Mouse (Mus musculus) yolk sac, embryonic 10.5 days (tissue): ENCODE measurements around the gene Slc36a4.

ENCODE experiments used
- DNase-seq: peaks from one replicate; pipeline ENCODE4 v3.0.0-alpha.2; 2017; ENCODE audit warnings: low spot score

The Slc36a4 gene

DNA sequence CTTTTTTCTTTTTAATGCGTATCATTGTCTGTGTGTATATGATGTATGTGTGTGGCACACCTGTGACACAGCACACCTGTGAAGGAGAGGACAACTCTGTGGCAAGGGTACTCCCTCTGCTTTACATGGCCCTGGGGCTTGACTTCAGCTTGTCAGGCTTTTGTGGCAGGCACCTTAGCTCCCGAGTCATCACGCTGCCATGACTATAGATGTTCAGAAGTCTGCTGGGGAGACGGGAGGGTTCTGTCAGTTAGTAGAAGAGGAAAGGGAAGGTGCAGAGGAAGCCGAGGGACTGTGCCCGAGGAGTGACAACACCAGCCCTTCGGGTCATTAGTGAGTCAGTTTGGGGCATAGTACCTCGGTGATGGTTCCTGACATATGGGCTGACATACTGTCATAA, 13.0 kb downstream of the Slc36a4 start:
- no peak for DNase-seq

DNA sequence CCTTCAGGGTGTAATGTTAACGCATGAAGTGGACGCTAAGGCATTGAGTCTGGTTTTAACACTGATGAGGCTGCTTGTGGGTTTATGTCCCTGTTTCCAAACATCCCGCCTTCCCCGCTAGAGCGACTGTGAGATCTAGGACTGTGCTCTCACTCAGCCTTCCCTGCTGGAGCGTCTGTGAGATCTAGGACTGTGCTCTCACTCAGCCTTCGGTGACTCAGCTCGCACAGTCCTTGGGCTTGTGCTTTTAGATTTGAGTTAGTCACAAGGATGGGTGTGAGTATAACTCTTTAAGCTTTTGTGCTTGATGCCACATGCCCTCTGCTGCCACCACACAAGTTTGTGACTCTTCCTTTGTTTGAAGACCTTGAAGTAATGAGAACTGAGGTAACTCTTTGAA, 17.6 kb downstream of the Slc36a4 start:
- DNase-seq = no peak

DNA sequence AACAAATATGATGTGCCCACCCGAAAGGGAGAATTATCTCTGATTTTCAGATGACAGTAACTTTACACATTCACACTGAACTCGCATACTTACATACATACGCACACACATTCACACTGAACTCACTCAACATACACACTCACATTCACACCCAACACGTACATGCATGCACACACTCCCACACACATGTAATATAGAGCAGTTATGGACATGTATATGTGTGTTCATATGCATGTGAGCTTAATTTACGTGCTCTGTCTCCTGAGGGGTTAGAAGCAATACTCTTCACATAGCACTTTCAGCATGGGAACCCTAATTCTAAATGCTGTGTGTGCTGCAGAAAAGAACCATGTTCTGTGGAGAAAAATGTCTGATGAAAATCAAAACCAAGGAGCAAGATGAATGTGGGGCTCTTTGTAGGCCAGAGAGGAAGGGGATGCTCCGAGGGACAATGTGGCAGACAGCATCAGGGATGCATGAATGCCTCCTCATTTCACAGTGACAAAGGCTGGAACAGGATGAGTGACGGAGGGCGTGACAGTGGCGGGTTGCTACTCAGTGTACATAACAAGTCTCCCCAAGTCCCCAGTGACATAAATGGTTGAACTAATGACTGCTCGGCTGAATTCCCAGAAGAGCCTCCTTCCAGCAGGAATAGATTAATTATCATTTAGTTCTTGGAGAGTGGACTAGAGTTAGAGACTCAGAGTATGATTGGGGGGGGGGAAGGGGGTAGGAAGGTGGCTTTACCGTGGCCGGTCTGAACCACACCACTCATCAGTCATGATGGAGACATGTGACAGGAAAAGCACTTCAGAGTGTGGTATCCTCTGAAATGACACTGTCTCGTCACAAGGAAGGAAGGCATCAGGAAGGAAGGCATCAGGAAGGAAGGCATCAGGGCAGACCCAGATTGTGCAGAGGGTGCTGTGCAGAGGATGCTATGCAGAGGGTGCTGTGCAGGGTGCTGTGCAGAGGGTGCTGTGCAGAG, 22.5 kb downstream of the Slc36a4 start:
- DNase-seq = no peak

DNA sequence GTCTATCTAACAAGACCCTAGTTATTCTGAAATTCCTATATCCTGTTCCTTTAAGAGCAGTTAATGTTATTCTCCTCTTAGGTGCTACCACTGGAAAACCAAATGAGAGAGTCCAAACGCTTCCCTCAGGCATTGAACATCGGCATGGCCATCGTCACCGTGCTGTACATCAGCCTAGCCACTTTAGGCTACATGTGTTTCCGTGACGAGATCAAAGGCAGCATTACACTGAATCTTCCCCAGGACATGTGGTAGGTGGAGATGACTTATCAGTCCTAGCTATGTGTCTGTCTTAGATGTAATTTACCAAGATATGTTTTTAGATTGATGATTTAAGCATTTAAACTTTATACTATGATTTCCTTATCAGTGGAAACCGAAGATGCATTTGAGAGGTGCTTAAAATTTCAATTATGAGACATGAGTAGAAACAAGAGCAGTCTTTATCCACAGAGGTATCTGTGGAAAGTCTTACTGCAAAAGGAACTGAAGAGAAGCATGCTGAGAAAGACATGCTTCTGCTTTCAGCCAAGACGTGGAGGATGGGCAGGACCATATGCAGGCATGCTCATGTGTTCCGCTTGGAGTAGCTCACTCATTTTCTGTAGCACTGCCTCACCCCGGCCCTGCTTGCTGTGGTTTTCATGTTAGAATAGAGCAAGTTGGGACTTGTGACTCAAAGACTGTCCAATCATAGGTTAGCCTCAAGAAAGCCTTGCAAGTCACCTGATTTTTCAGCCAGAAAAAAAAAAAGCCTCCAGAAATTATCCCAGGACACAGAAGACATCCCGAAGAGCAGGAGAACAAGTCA, 24.7 kb downstream of the Slc36a4 start:
- no peak for DNase-seq

DNA sequence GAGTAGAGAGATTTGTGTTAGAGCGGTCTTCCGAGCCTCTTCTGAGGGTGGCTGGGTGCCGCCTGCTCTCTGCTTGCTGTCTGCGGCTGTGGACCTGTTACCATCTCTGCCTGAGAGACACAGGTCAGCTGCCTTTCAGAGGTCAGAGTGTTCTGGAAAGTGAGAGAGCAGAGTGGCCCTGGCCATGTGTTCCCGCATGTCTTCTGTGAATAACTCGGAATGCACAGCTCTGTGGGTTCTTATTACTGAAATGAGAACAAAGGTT, 25.3 kb downstream of the Slc36a4 start:
- DNase-seq = no peak

DNA sequence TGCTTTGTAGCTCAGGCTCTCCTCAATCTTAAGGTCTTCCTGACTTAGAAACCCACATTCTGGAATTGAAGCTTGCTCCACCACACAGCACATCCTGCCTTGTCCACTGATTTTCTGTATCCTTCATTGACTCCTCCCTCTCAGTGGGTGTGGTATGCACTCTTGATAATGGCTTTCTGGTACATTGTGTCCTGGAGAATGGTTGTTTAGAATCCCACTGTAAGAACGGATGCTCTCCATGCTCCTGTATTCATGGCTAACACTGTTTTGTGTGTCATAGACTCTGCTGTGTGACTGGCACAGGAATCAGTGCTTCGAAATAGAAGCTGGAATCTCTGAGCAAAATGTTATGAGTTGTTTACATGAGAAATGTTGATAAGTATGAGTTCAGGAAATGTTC, 28.0 kb downstream of the Slc36a4 start:
- DNase-seq = no peak

DNA sequence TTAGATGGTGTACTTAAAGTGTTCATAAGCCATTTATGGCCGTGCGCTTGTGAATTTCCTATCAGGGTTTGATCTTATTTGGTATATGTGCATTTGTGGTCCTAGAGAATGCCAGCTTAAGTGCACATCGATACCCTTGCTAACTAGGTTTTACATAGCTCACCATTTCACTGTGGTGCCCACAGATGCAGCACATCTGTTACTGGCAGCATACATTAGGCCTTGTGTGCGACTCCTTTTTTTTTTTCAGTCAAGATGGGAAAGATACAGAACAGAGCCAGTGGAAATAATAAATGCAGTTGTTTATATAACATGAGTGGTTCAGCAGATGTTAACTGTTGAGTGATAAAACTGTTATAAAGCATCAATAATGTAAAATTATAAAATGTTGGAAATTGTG, 31.9 kb downstream of the Slc36a4 start:
- DNase-seq = no peak

DNA sequence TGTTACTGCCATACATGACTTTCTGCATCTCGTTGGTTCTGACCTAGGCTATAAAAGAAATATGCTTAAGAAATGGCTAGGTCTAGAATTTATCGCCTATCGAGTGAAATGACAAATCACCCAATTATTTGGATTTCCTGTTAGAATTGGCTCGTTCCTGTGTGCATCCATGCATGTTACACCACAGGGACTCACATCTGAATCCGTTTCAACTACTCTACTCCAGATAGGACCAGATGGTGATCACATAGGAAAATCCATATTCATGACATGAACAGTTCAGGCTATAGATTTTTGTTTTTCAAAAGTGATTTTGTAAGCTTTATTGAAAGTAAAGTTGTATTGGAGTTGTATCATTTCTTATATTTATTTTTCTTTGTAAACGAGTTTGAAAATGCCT, 32.4 kb downstream of the Slc36a4 start:
- DNase-seq = no peak

DNA sequence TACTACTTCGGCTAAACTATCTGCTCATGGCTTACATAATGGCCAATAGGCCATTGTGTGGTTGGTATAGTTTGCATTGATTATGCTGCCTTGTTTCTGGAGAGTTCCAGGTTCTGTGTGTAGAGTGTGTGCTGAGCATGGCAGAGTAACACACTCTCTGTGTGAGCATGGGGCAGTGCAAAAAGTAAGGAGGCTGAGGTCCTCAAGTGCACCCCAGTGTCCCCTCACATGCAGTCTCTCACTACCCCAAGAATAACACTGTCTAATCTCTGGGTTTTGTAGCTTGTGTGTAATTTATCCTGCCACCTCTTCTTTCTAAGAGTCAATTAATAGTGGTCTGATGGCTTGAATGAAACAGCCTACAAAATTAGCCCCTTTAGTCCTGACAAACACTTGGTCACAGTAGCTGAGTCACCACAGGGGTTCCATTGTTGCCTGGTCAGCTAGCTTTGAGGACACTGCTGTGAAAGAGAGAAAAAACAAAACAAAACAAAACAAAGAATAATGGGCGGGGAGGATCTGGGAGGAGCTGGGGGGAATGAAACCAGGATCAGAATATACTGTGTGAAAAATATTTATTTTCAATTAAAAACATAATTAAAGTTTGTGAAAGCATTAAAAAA, 36.6 kb downstream of the Slc36a4 start:
- DNase-seq = no peak

DNA sequence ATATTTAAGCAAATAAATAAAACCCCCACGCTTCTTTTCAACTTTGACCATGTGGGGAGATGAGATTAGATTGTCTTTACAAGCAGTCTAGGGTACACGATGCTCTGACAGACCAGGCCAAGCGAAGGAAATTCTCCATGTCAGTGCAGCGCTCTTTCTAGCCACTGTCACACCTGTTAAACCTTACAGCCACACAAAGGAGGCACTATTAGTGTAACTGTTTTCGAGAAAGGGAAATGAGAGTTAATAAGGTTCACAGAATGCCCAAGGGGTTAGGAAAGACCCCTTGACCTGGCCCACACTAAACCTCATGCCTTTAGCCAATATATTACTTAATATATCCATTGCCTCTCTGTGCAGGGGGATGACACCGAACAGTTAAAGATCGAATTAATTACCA, 37.1 kb downstream of the Slc36a4 start:
- no peak for DNase-seq

DNA sequence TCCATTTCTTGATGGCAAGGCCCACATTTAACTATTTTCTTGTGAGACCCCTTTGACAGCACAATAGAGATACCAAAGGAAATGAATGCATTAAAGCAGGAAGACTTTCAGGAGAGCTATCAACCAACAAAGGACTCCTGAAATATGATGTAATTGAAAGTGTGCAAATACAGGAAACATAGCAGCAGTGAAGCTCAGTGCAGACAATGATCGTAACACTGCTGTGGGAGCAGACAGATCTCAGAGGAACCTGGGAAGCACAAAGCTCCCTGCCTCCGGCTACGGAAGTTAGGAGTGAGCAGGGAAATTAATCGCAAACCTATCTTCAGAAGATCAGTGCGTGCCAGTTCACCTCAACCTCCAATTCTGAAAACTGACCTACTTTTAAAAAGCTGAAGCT, 38.8 kb downstream of the Slc36a4 start:
- no peak for DNase-seq

DNA sequence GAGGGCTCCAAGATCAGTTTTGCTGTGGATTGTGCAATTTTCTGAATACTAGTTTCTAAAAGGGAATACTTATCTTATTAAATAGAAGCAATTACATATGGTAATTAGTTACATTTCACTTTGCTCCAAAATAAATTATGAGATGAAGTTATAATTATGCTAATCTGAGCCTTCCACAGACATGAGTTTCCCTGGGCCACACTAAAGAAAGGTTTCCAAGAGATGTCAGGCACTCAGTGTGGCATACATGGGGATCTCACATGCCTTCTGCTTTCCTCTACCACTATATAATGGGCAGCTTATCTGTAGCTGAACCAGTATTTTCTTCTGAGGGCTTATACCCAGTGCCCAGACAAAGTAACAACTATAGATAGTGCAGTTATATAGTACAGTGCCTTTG, 49.8 kb downstream of the Slc36a4 start:
- no peak for DNase-seq

DNA sequence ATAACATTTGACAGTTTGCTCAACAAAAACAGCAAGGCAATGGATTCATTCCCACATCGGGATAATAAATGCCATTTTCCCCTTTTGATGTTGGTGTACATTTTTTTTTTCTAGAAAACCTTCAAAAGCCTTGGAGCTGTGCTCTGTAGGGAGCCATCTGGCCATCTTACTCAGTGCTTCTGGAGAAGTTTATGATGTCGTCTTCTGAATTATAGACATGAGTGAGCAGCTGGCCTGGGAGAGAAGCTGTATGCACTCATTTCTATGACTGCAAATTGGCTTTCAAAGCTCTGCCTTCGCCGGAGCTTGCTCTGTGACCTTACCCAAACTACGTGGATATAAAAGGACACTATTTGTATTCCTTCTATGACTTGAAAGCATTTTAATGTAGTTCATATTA, 56.8 kb downstream of the Slc36a4 start:
- no peak for DNase-seq

DNA sequence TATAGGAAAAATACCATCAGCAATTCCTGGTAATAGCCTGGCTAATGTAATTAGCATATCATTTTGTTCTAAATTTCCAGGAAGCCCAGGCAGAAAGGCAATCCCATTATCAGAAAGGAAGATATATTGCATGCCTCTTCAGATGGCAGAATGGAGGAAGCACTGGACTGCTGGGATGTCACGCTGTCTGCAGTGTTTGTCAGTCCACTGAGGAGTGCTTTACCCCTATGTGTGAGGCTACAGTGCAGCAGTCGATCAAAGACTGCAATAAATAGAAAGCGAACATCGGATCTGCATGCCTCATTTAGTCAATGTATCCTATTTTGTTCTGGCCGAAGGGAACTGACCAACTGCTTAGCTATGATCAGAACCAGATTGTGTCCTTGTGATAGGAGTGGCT, 57.3 kb downstream of the Slc36a4 start:
- DNase-seq = no peak

DNA sequence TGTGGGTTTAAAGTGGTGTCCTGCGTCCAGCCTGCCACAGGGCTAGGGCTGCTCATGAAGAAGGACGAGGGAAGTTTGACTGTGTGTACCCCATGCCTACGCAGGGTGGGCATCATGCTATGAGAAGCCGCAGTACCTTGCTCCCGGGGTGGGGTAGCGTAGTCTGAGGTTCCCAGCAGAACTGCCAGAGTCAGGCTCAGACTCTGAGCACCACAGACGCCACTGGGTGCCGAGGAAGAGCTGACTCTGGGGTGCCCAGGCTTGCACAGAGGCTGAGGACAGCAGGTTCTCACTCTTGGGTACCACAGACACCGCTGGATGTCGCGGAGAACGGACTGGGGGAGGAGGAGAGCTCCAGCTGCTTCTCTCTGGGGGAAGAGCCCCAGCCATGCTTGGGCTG, 63.2 kb downstream of the Slc36a4 start:
- no peak for DNase-seq

DNA sequence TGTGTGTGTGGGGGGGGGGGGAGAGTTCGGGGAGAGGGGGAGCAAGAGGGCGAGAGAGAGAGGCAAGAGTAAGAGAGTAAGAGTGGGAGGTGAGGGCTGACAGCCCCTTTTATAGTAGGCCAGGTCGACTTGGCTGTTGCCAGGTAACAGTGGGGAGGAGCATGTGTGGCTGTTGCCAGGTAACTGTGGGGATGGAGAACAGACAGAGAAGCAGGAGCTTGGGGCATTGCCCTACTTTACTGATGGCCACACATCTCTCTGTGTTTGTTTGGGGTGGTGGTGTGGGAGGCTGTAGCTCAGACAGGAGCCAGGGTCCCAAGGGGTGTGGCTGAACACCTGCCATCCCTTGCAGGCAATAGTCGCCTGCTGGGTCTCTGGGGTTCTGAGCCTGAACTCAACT, 63.9 kb downstream of the Slc36a4 start:
- DNase-seq = no peak

DNA sequence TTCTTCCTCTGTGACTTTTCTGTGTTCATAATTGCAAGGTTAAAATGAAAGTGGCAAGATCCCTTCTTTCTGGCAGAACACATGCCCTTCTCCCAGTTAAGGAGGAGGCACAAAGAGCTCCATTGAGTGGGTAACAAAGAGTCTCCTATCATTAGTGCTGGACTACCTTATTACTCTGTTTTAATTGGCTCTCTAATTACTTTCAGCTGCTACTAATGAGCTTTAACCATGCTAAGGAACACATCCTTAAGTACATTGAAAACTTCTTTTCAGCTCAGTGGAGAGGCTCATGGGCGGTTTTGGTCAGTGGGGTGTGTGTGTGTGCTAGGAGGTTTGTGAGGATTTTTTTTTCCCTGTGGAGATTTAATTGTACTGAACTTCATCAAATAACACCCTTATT, 65.4 kb downstream of the Slc36a4 start:
- DNase-seq = no peak

DNA sequence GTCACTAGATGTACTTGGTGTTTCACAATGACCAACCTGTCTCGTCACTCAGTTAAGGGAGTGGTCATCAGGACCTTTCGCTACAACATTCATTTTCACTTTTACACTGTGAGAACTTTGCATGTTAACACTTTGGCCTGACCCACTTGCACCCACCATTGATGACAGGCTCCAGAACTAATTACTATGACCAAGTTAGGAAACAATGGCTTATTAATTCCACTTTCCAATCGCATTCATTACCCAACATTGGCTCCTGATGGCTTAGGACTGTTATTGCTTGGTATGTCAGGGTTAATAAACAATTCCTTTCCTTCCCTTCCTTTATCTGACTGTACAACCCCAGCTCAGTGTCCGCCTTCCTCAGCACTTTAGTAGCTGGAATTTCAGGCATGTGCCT, 72.4 kb downstream of the Slc36a4 start:
- DNase-seq = no peak

DNA sequence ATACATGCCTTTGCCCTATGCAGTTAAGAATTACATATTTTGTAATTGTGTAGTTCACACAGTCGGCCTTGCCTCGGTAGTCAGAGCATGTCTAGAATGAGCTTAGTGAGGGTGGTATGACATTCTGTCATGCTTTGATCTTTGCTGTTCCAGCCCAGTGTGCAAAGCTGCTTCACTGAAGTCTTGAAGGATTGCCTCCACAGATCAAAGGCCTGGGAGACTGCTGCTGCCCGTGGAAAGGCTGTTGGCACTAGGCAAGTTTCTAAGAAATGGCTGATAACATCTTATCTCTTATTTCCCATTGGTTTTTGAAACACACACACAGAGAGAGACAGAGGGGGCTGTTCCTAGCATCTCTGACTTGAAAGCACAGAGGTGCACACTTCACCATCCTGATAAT, 76.7 kb downstream of the Slc36a4 start:
- no peak for DNase-seq

DNA sequence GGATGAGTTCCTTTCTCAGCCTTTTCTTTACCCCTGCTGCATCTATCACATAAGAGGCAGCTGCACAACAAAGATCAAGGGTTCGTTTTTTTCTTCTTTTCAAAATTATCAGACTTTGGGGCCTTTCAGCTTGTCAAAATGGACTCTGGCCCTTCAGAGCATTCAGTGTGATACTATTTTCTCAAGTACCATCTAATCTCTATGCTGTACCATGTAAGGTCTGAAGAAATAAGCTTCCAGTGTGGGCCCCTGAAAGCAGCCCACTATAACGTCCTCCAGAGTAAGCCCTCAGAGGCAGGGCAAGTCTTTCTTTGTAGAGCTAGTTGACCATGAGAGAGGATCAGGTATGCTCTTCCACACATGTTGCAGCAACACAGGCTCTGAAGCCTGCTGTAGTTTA, 77.1 kb downstream of the Slc36a4 start:
- no peak for DNase-seq

DNA sequence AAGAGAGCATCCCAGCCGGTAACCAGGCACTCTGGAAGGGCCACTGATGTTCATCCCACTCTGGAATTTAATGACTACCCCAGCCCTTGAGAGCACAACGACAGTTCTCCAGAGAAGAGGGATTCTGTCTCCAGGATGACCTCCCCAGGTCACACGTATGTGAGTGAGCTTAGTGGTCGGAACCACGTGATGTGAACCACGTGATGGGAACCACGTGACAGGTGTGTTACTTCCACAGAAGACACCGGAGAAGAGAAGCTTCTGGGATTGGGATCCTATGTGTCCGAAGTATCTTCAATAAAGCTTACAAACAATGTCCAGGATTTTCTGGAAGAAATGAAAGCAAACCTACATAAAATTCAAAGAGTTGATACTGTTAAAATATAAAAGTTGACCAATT, 82.5 kb downstream of the Slc36a4 start:
- DNase-seq = no peak
